Mouse (Mus musculus) C2C12 (cell line): ENCODE measurements around the gene Igsf6. TPM values are rescaled to one million over a fixed set of nuclear protein-coding genes. Genes with fewer than 3 reads are reported as not detected.
"Not testable (repeated sequence)": the region's sequence is repeated elsewhere in the genome, so short reads cannot be mapped to it uniquely, and the experiment has no call there.

Experiments
- H3K27me3 ChIP-seq: one replicate; pipeline ENCODE4 v1.6.1; 2011; ENCODE audit not compliant: control insufficient read depth, insufficient read depth, insufficient read length
- H3K36me3 ChIP-seq: one replicate; pipeline ENCODE4 v1.6.1; 2011; ENCODE audit not compliant: control insufficient read depth, insufficient read depth
- H3K4me3 ChIP-seq: one replicate; pipeline ENCODE4 v1.5.1; 2011; ENCODE audit warnings: mild to moderate bottlenecking, control low read depth; ENCODE audit not compliant: poor library complexity, insufficient read depth, severe bottlenecking
- H3K79me2 ChIP-seq: one replicate; pipeline ENCODE4 v1.6.1; 2011; ENCODE audit not compliant: control insufficient read depth, insufficient read depth
- H3K79me3 ChIP-seq: one replicate; pipeline ENCODE4 v1.6.1; 2011; ENCODE audit warnings: low read depth, control low read depth
- H3ac ChIP-seq: one replicate; pipeline ENCODE3; 2011; ENCODE audit warnings: low read depth; ENCODE audit not compliant: control insufficient read depth, insufficient read length
- CEBPB ChIP-seq: IDR thresholded peaks from one replicate; pipeline ENCODE4 v1.6.1; 2011; ENCODE audit warnings: low read depth, mild to moderate bottlenecking, control low read depth, moderate library complexity
- CTCF ChIP-seq: IDR thresholded peaks from one replicate; pipeline ENCODE4 v1.5.1; 2011; ENCODE audit not compliant: control insufficient read depth, insufficient read depth, insufficient read length
- FOSL1 ChIP-seq: IDR thresholded peaks from one replicate; pipeline ENCODE4 v1.8.0; 2011; ENCODE audit warnings: mild to moderate bottlenecking, low read length; ENCODE audit not compliant: poor library complexity, insufficient read depth, severe bottlenecking
- MAX ChIP-seq: IDR thresholded peaks from one replicate; pipeline ENCODE4 v1.6.1; 2011; ENCODE audit warnings: mild to moderate bottlenecking, control low read depth
- MYOD1 ChIP-seq: IDR thresholded peaks from one replicate; pipeline ENCODE4 v1.6.1; 2011; ENCODE audit warnings: low read depth; ENCODE audit not compliant: control insufficient read depth, insufficient read length
- MYOG ChIP-seq: IDR thresholded peaks from one replicate; pipeline ENCODE4 v1.6.1; 2011; ENCODE audit not compliant: control insufficient read depth, insufficient read length; ENCODE audit errors: extremely low read depth
- USF1 ChIP-seq: IDR thresholded peaks from one replicate; pipeline ENCODE4 v1.6.1; 2011; ENCODE audit warnings: low read depth, mild to moderate bottlenecking, control low read depth, moderate library complexity
- polyA plus RNA-seq: library from polyadenylated mRNA; unstranded; fragments of >200 nt; fragmentation: generic; extraction: Trizol; gene quantifications from one replicate; pipeline ENCODE4 v1.2.1, GENCODE M21; 2012; ENCODE audit warnings: missing spikeins

The Igsf6 gene
- polyA plus RNA-seq, 1 experiment, result 0.04 TPM

GRCm38 (mm10) chr7:121041989-121042388 lies 32.4 kb downstream of the Igsf6 start:
- H3K79me2 ChIP-seq, result peaks cover 100% of the 10 kb centered on the region
- H3K79me3 ChIP-seq, result peaks cover 95% of the 10 kb centered on the region
- no peaks in the 10 kb centered on the region for H3K36me3 ChIP-seq
- no peaks in the 10 kb centered on the region for H3K27me3 ChIP-seq
- no peak overlapping the region for H3K4me3 ChIP-seq
- TF ChIP-seq MYOD1 (no peak), CTCF (no peak), MYOG (no peak), MAX (no peak), USF1 (no peak), CEBPB (no peak), FOSL1 (no peak)
- H3ac ChIP-seq, result no peak overlapping the region

- TF ChIP-seq MYOG, result no peak
- TF ChIP-seq CTCF, result no peak
- TF ChIP-seq CEBPB, result no peak
- no peak for TF ChIP-seq MYOD1
- TF ChIP-seq USF1, result no peak
- TF ChIP-seq MAX, result no peak
- TF ChIP-seq FOSL1, result no peak
- H3K4me3 ChIP-seq, result no peak overlapping the region
- H3K36me3 ChIP-seq, result no peaks in the 10 kb centered on the region
- peaks cover 100% of the 10 kb centered on the region for H3K79me2 ChIP-seq
- H3ac ChIP-seq, result no peak overlapping the region
- H3K79me3 ChIP-seq, result peaks cover 95% of the 10 kb centered on the region
- no peaks in the 10 kb centered on the region for H3K27me3 ChIP-seq
Observed at GRCm38 (mm10) chr7:121040595-121040994, 33.8 kb downstream of the Igsf6 start.

GRCm38 (mm10) chr7:121035161-121035721 lies 39.1 kb downstream of the Igsf6 start:
- H3K79me3 ChIP-seq, result peaks cover 49% of the 10 kb centered on the region
- no peak for TF ChIP-seq CEBPB
- no peak for TF ChIP-seq MYOD1
- TF ChIP-seq MYOG, result no peak
- no peak for TF ChIP-seq FOSL1
- TF ChIP-seq MAX, result no peak
- TF ChIP-seq CTCF, result no peak
- no peak for TF ChIP-seq USF1
- H3K79me2 ChIP-seq, result peaks cover 54% of the 10 kb centered on the region
- no peaks in the 10 kb centered on the region for H3K27me3 ChIP-seq
- H3ac ChIP-seq, result peak overlapping the region; percentile 94
- peak overlapping the region; percentile 68 for H3K4me3 ChIP-seq
- H3K36me3 ChIP-seq, result no peaks in the 10 kb centered on the region

- TF ChIP-seq MYOD1 (no peak), MYOG (no peak), CTCF (no peak), FOSL1 (no peak), MAX (no peak), USF1 (no peak), CEBPB (no peak)
- Histone ChIP-seq H3K27me3 (no peaks in the 10 kb centered on the region), H3K4me3 (peak overlapping the region; percentile 68), H3K79me3 (peaks cover 44% of the 10 kb centered on the region), H3ac (peak overlapping the region; percentile 94), H3K36me3 (no peaks in the 10 kb centered on the region), H3K79me2 (peaks cover 48% of the 10 kb centered on the region)
Observed at GRCm38 (mm10) chr7:121034701-121035141, 39.7 kb downstream of the Igsf6 start.

GRCm38 (mm10) chr7:121033856-121034652 lies 40.3 kb downstream of the Igsf6 start, which contains the start of gene Mettl9:
Gene Mettl9 (plus strand): TSS chr7:121034445.
- H3K36me3 ChIP-seq, result no peaks in the 10 kb centered on the region
- H3ac ChIP-seq, result peak within 1 kb of the TSS; percentile 94
- H3K79me2 ChIP-seq, result peaks cover 42% of the 10 kb centered on the region
- peaks cover 39% of the 10 kb centered on the region for H3K79me3 ChIP-seq
- TF ChIP-seq MYOD1 (no peak), MYOG (no peak), MAX (peak; percentile 55), CTCF (no peak), FOSL1 (no peak), CEBPB (no peak), USF1 (no peak)
- H3K4me3 ChIP-seq, result peak within 1 kb of the TSS; percentile 68
- H3K27me3 ChIP-seq, result no peaks in the 10 kb centered on the region

- not testable (repeated sequence) for H3K36me3 ChIP-seq, H3K4me3 ChIP-seq, H3K79me2 ChIP-seq
Observed at GRCm38 (mm10) chr7:121029947-121030346, 44.4 kb downstream of the Igsf6 start.

More at GRCm38 (mm10) chr7:121029947-121030346, 44.4 kb downstream of the Igsf6 start:
- not testable (repeated sequence) for H3ac ChIP-seq, H3K79me3 ChIP-seq
- H3K27me3 ChIP-seq, result peaks cover 12% of the 10 kb centered on the region
